Mouse (Mus musculus) kidney, postnatal 0 days (tissue): ENCODE measurements around the gene Gtpbp2. TPM values are rescaled to one million over a fixed set of nuclear protein-coding genes. Genes with fewer than 3 reads are reported as not detected.
A peak's percentile ranks its signal among the peaks of the same experiment; 100 is the strongest.

Source experiments
- ATAC-seq: fragments of 200-750 bp; cut with Nextera tagmentation; replicated peaks from 2 replicates; pipeline ENCODE4 v1.8.0; 2017; ENCODE audit warnings: low read depth, moderate number of reproducible peaks, moderate TSS enrichment, moderate library complexity; ENCODE audit not compliant: low FRiP score
- DNase-seq: peaks from one replicate; pipeline ENCODE4 v3.0.0-alpha.2; 2016; ENCODE audit warnings: low spot score
- H3K27ac ChIP-seq: fragments of 300-500 bp; sonication (generic); 2 replicates; pipeline ENCODE4 v1.5.1; 2014; ENCODE audit warnings: mild to moderate bottlenecking
- H3K27me3 ChIP-seq: fragments of 300-500 bp; sonication (generic); 2 replicates; pipeline ENCODE4 v1.6.1; 2014; ENCODE audit warnings: low read length, mixed read lengths; ENCODE audit not compliant: insufficient read depth
- H3K36me3 ChIP-seq: fragments of 300-500 bp; sonication (generic); 2 replicates; pipeline ENCODE4 v1.6.1; 2014; ENCODE audit warnings: low read length, mixed read lengths; ENCODE audit not compliant: insufficient read depth
- H3K4me1 ChIP-seq: fragments of 300-500 bp; sonication (generic); replicated peaks from 2 replicates; pipeline ENCODE4 v1.6.1; 2014; ENCODE audit warnings: antibody characterized with exemption, low read length, mixed read lengths; ENCODE audit not compliant: insufficient read depth
- H3K4me2 ChIP-seq: fragments of 300-500 bp; sonication (generic); 2 replicates; pipeline ENCODE4 v1.6.1; 2014; ENCODE audit warnings: mild to moderate bottlenecking, low read length, moderate library complexity, mixed read lengths
- H3K4me3 ChIP-seq: fragments of 300-500 bp; sonication (generic); replicated peaks from 2 replicates; pipeline ENCODE4 v1.5.1; 2014; ENCODE audit warnings: low read depth, low read length
- H3K9ac ChIP-seq: fragments of 300-500 bp; sonication (generic); 2 replicates; pipeline ENCODE4 v1.6.1; 2014; ENCODE audit warnings: low read depth, low read length
- H3K9me3 ChIP-seq: fragments of 300-500 bp; sonication (generic); replicated peaks from 2 replicates; pipeline ENCODE4 v1.6.1; 2016; ENCODE audit warnings: low read length, inconsistent platforms, mixed read lengths
- CTCF ChIP-seq: IDR thresholded peaks from 2 replicates; pipeline ENCODE4 v1.5.1; 2016; ENCODE audit warnings: antibody characterized with exemption, low read depth, mild to moderate bottlenecking, moderate library complexity
- WGBS: fragments of 180-500 bp; shearing (Covaris S2); extraction: QIAGEN DNeasy Blood & Tissue Kit; methylation state at CpG from one replicate; pipeline ENCODE4 v1.1.7; 2014; 5-methylcytosine and 5-hydroxymethylcytosine counted together
- polyA plus RNA-seq: library from polyadenylated mRNA; unstranded; fragments of >200 nt; fragmentation: Nextera tagmentation; extraction: Ambion mirVana; gene quantifications from 2 replicates; pipeline ENCODE4 v1.2.1, GENCODE M21; 2015

Gtpbp2 gene
- polyA plus RNA-seq, 1 experiment from 2014 or later, result 25.4 TPM

- peak within 1 kb of the TSS; percentile 83 for H3K4me2 ChIP-seq
- no peak for TF ChIP-seq CTCF
- peaks cover 6% of the 10 kb centered on the region; the same call in 1 of the 2 replicates for H3K36me3 ChIP-seq
- H3K9ac ChIP-seq, result peak within 1 kb of the TSS; percentile 65
- H3K27ac ChIP-seq, result peak within 1 kb of the TSS; percentile 71
- peak within 1 kb of the TSS; percentile 56 for H3K4me3 ChIP-seq
- 3% methylated on average over 33 of the region's 33 CpGs for WGBS
- H3K27me3 ChIP-seq, result no peaks in the 10 kb centered on the region
- DNase-seq (peak; percentile 98), ATAC-seq (peak; percentile 85)
- H3K9me3 ChIP-seq, result no peaks in the 10 kb centered on the region
- no peaks in the 10 kb centered on the region for H3K4me1 ChIP-seq
Measured at GRCm38 (mm10) chr17:46152847-46153782, 7.7 kb upstream of the Gtpbp2 start, which contains the start of gene Mad2l1bp. Gene Mad2l1bp, minus strand, starts transcription at chr17:46153553.

GRCm38 (mm10) chr17:46154336-46154735, 6.5 kb upstream of the Gtpbp2 start:
- DNase-seq (no peak), ATAC-seq (no peak)
- no peak for TF ChIP-seq CTCF
- no peaks in the 10 kb centered on the region for H3K27me3 ChIP-seq
- H3K4me3 ChIP-seq, result no peak overlapping the region
- no peak overlapping the region for H3K9ac ChIP-seq
- no peak overlapping the region for H3K27ac ChIP-seq
- H3K4me1 ChIP-seq, result no peaks in the 10 kb centered on the region
- no peaks in the 10 kb centered on the region for H3K9me3 ChIP-seq
- H3K4me2 ChIP-seq, result no peak overlapping the region
- H3K36me3 ChIP-seq, result no peaks in the 10 kb centered on the region
- 96% methylated on average over 3 of the region's 3 CpGs for WGBS

- Histone ChIP-seq H3K27me3 (no peaks in the 10 kb centered on the region), H3K27ac (no peak overlapping the region), H3K4me3 (no peak overlapping the region), H3K4me1 (peaks cover 1% of the 10 kb centered on the region; the same call in 1 of the 2 replicates), H3K4me2 (no peak overlapping the region), H3K9ac (no peak overlapping the region), H3K36me3 (no peaks in the 10 kb centered on the region), H3K9me3 (no peaks in the 10 kb centered on the region)
- no peak for TF ChIP-seq CTCF
- 76% methylated on average over 5 of the region's 5 CpGs for WGBS
- DNase-seq (no peak), ATAC-seq (no peak)
Measured at GRCm38 (mm10) chr17:46156680-46157079, 4.2 kb upstream of the Gtpbp2 start.

- Histone ChIP-seq H3K27me3 (no peaks in the 10 kb centered on the region), H3K36me3 (no peaks in the 10 kb centered on the region), H3K4me2 (no peak overlapping the region), H3K4me3 (no peak overlapping the region), H3K27ac (no peak overlapping the region), H3K9ac (no peak overlapping the region), H3K9me3 (no peaks in the 10 kb centered on the region), H3K4me1 (peaks cover 6% of the 10 kb centered on the region; the same call in 1 of the 2 replicates)
- ATAC-seq, result no peak
- WGBS, result 68% methylated on average over 8 of the region's 8 CpGs
- DNase-seq, result no peak
- TF ChIP-seq CTCF, result no peak
Measured at GRCm38 (mm10) chr17:46157131-46157530, 3.7 kb upstream of the Gtpbp2 start.

GRCm38 (mm10) chr17:46159236-46159635, 1.6 kb upstream of the Gtpbp2 start:
- Histone ChIP-seq H3K9ac (no peak overlapping the region), H3K4me1 (peaks cover 9% of the 10 kb centered on the region; the same call in 1 of the 2 replicates), H3K36me3 (peaks cover 4% of the 10 kb centered on the region; the same call in 1 of the 2 replicates), H3K4me2 (peak overlapping the region; percentile 71; the same call in 1 of the 2 replicates), H3K4me3 (no peak overlapping the region), H3K9me3 (no peaks in the 10 kb centered on the region), H3K27me3 (no peaks in the 10 kb centered on the region), H3K27ac (peak overlapping the region; percentile 77)
- WGBS, result 62% methylated on average over 2 of the region's 2 CpGs
- DNase-seq, result no peak
- TF ChIP-seq CTCF, result no peak
- ATAC-seq, result no peak

GRCm38 (mm10) chr17:46160090-46160662, 656 bp upstream of the Gtpbp2 start:
- peak overlapping the region; percentile 70 for H3K4me3 ChIP-seq
- no peaks in the 10 kb centered on the region for H3K27me3 ChIP-seq
- peak; percentile 68 for ATAC-seq
- DNase-seq, result peak; percentile 97
- TF ChIP-seq CTCF, result peak; percentile 63
- peak overlapping the region; percentile 71 for H3K4me2 ChIP-seq
- H3K9ac ChIP-seq, result peak overlapping the region; percentile 56
- H3K4me1 ChIP-seq, result peaks cover 9% of the 10 kb centered on the region; the same call in 1 of the 2 replicates
- H3K9me3 ChIP-seq, result no peaks in the 10 kb centered on the region
- H3K27ac ChIP-seq, result peak overlapping the region; percentile 77
- under 1% methylated on average over 16 of the region's 16 CpGs for WGBS
- peaks cover 12% of the 10 kb centered on the region; the same call in 1 of the 2 replicates for H3K36me3 ChIP-seq
